Mouse (Mus musculus) intestine, embryonic 14.5 days (tissue): ENCODE results near the gene Ascc3. TPM values are rescaled to one million over a fixed set of nuclear protein-coding genes. Genes with fewer than 3 reads are reported as not detected.
A peak's percentile ranks its signal among the peaks of the same experiment; 100 is the strongest.

Experiments
- ATAC-seq: fragments of 200-750 bp; cut with Nextera tagmentation; replicated peaks from 2 replicates; pipeline ENCODE4 v1.8.0; 2017; ENCODE audit warnings: low read depth, moderate number of reproducible peaks, moderate TSS enrichment, moderate library complexity; ENCODE audit not compliant: low FRiP score, low TSS enrichment
- DNase-seq: peaks from one replicate; pipeline ENCODE4 v3.0.0-alpha.2; 2018; ENCODE audit warnings: low spot score
- H3K27ac ChIP-seq: fragments of 300-500 bp; sonication (generic); 2 replicates; pipeline ENCODE4 v1.5.1; 2014; ENCODE audit warnings: low read depth, mild to moderate bottlenecking, control low read depth
- H3K27me3 ChIP-seq: fragments of 300-500 bp; sonication (generic); replicated peaks from 2 replicates; pipeline ENCODE4 v1.6.1; 2014; ENCODE audit warnings: low read length, control low read depth; ENCODE audit not compliant: control insufficient read depth, insufficient read depth
- H3K36me3 ChIP-seq: fragments of 300-500 bp; sonication (generic); 2 replicates; pipeline ENCODE4 v1.6.1; 2014; ENCODE audit warnings: low read length, control low read depth; ENCODE audit not compliant: control insufficient read depth, insufficient read depth
- H3K4me1 ChIP-seq: fragments of 300-500 bp; sonication (generic); replicated peaks from 2 replicates; pipeline ENCODE4 v1.6.1; 2014; ENCODE audit warnings: low read length, control low read depth, mixed read lengths; ENCODE audit not compliant: control insufficient read depth, insufficient read depth
- H3K4me2 ChIP-seq: fragments of 300-500 bp; sonication (generic); 2 replicates; pipeline ENCODE4 v1.6.1; 2014; ENCODE audit warnings: low read length
- H3K4me3 ChIP-seq: fragments of 300-500 bp; sonication (generic); 2 replicates; pipeline ENCODE4 v1.5.1; 2014; ENCODE audit warnings: low read depth, low read length, control low read depth, mixed read lengths
- H3K9ac ChIP-seq: fragments of 300-500 bp; sonication (generic); 2 replicates; pipeline ENCODE4 v1.6.1; 2014; ENCODE audit warnings: mild to moderate bottlenecking, low read length
- H3K9me3 ChIP-seq: fragments of 300-500 bp; sonication (generic); 2 replicates; pipeline ENCODE4 v1.6.1; 2016; ENCODE audit warnings: low read length, control low read depth; ENCODE audit not compliant: control insufficient read depth
- WGBS: fragments of 180-500 bp; shearing (Covaris S2); extraction: QIAGEN DNeasy Blood & Tissue Kit; methylation state at CpG from one replicate; pipeline ENCODE4 v1.1.7; 2014; 5-methylcytosine and 5-hydroxymethylcytosine counted together
- polyA plus RNA-seq: library from polyadenylated mRNA; unstranded; fragments of >200 nt; fragmentation: Nextera tagmentation; extraction: Ambion mirVana; gene quantifications from 2 replicates; pipeline ENCODE4 v1.2.1, GENCODE M21; 2014

Gene Ascc3
- polyA plus RNA-seq, 1 experiment from 2014 or later, result 26.4 TPM

DNA sequence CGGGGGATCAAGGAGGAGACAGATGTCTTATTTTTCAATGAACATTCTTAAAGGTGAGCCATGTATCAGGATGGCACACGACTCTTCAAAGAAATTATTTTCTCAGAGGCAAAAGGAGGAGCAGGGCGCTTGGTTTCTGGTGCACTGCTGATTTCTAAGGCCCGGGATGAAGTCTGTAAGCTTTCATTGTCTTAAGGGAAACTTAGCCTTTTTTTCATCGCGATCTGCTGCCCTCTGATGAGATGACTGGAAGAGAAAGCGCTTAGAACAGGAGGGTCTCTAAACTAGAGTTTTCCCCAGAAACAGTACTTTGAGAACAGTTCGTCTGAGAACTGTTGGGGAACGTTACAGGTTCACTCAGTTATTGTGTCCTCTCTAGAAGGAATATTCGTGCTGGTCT is 301.1 kb downstream of the Ascc3 start:
- DNase-seq, result no peak
- H3K27ac ChIP-seq, result no peak overlapping the region
- 2% methylated on average over 10 of the region's 10 CpGs for WGBS
- H3K9me3 ChIP-seq, result no peaks in the 10 kb centered on the region
- H3K4me1 ChIP-seq, result 0 out of 2 replicates have a peak, but pooled peaks cover 4% of the 10 kb centered on the region
- H3K27me3 ChIP-seq, result peaks cover 100% of the 10 kb centered on the region
- H3K9ac ChIP-seq, result no peak overlapping the region
- no peaks in the 10 kb centered on the region for H3K36me3 ChIP-seq
- no peak for ATAC-seq
- H3K4me2 ChIP-seq, result no peak overlapping the region
- no peak overlapping the region for H3K4me3 ChIP-seq

DNA sequence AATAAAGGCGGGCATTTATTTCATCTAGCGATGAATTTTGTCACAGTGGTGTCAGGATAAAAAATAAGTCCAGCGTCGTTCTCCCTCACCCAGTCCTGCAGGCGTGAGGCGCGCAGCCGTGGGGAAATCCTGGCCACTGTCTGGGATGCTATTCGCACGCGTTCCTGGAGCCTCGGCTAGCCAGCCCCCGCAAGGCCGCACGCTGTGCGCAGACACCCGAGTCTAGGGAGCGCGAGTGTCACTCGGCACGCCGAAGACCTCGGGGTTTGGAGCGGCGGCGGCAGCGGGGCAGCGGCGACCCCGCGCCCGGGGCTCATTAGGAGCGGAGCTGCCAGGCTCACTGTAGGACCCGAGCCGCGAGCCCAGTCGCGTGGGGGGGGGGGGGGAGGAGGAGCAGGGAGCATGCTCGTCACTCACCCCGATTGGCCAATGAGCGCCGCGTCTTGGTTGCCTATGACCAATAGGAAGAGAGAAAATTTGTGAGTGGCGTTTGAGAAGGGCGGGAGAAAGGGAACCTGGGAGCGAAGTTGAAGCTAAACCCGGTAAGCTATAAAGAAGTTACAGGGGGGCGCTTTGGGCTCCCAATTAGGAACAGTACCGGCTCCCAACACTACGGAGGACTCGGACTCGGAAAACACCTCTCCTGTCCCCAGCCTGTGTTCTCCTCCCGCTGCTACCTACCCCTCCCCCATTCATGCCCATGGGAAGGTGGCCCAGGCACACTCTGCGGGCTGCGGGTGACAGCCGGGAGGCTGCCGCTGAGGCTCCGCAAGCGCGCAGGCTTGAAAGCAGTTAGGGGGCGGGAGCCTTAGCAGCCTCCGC is 301.9 kb downstream of the Ascc3 start, which contains the start of gene Sim1:
Sim1 (plus strand) TSS at position 585 of the 822 bp plus-strand sequence.
- WGBS, result under 1% methylated on average over 59 of the region's 62 CpGs
- peaks cover 100% of the 10 kb centered on the region for H3K27me3 ChIP-seq
- no peak within 1 kb of the TSS for H3K27ac ChIP-seq

DNA sequence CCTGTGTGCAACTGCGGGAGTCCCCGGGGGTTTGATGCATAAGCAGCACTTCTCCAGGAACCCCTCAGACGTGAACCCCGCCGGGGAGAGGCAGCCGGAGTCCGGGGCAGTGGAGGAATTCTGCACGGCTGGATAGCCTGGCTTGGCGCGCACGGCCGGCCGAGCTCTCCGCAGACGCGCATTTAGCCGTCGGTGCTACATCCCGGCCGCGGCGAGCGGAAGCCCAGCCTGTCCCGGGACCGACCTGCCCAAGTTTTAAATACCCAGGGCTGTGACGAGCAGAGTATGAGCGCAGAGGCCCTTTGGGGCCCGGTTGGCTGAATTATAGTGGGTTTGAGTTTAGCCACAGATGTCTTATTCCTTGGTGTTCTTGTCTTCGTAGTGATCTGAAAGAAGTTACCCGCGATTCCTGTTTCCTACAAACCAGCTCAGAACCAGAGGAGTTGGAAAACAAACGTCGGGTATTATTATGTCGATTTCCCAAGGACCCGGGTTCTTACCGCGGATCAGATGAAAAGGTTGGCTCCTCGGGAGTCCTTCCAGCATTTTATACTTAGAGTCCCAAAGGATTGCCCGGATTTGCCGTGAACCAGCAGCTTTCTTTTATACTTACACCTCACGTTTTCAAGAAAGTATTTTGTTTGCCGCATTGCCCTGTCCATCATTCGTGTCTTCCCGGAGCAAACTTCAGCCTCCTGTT is 302.8 kb downstream of the Ascc3 start:
- Histone ChIP-seq H3K9me3 (no peaks in the 10 kb centered on the region), H3K4me3 (peak overlapping the region; percentile 39), H3K4me2 (peak overlapping the region; percentile 64), H3K27ac (no peak overlapping the region), H3K9ac (no peak overlapping the region), H3K4me1 (0 out of 2 replicates have a peak, but pooled peaks cover 4% of the 10 kb centered on the region), H3K27me3 (peaks cover 100% of the 10 kb centered on the region), H3K36me3 (no peaks in the 10 kb centered on the region)
- DNase-seq (peak; percentile 80), ATAC-seq (peak; percentile 38; the same call in 1 of the 2 replicates)
- 1% methylated on average over 44 of the region's 44 CpGs for WGBS

More for the DNA sequence above, 301.9 kb downstream of the Ascc3 start, which contains the start of gene Sim1:
- Histone ChIP-seq H3K4me3 (peak within 1 kb of the TSS; percentile 39), H3K4me2 (peak within 1 kb of the TSS; percentile 64), H3K36me3 (no peaks in the 10 kb centered on the region), H3K9me3 (no peaks in the 10 kb centered on the region), H3K9ac (no peak within 1 kb of the TSS), H3K4me1 (0 out of 2 replicates have a peak, but pooled peaks cover 4% of the 10 kb centered on the region)
- peak; percentile 88 for DNase-seq
- ATAC-seq, result peak; percentile 93

DNA sequence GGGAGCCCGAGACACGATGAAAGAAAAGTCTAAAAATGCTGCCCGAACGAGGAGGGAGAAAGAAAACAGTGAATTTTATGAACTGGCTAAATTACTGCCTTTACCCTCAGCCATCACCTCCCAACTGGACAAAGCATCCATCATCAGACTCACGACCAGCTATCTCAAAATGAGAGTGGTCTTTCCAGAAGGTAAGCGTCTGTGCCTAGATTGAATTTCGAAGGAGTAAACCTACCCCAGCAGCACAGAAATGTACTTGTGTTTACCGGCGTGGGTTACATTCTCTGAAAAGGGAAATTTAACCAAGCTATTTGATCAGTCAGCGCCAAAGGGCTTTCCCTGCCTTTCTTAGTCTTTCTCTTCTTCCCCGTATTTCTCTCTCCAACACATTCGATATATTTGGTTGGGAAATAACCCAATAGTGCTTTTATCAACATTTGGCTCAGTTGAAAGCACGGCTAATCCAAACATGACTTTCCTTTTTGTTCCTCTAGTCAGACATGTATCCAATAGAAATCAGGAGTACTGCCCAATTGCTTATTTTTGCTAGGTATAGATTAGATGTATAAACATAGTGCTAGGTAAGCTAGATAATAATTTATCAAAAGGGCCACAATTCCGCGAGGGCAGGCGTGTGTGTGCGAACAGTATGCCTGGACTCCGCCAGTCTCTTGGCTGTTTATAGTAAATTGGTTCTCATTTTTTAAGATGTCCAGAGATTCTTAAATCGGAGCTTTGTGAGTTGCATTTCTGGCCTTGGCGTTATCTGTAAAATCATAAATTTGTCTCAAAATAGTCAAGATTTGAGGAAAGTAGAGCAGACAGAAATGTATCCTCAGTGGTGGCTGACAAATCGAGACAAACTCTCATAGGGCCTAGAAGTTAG is 303.7 kb downstream of the Ascc3 start:
- Histone ChIP-seq H3K4me2 (no peak overlapping the region), H3K4me3 (no peak overlapping the region), H3K4me1 (0 out of 2 replicates have a peak, but pooled peaks cover 4% of the 10 kb centered on the region), H3K27ac (no peak overlapping the region), H3K9ac (no peak overlapping the region), H3K27me3 (peaks cover 100% of the 10 kb centered on the region), H3K36me3 (no peaks in the 10 kb centered on the region), H3K9me3 (no peaks in the 10 kb centered on the region)
- DNase-seq (peak; percentile 78), ATAC-seq (no peak)
- WGBS, result 5% methylated on average over 21 of the region's 21 CpGs

DNA sequence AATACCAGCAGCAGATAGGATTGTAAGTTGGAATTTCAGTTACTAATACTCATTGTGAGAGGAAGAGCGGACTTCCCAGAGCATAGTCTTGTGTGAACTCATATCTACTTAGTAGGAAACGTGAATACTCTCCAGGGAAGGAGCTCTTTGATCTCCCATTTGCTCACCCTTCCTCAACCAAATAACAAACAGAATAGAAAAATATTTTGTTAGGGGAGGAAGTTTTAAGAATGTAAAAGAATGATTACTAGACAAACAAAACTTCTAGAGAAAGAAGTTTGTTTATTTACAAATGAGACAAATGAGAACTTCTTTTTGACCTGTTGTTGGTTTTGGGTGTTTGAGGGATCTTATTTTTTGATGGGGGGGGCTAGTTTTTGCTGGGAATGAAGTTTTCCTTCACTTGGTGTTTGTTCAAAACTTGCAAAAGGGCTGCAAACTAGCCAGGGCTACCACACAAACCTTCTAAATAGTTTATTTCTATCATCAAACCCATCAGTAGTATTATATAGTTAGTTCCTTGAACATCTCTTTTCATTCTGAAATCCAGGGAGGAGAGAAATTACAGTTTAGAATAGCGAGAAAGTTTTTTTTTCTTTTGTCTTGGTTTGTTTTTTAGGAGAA is 304.4 kb downstream of the Ascc3 start:
- H3K4me1 ChIP-seq, result 0 out of 2 replicates have a peak, but pooled peaks cover 4% of the 10 kb centered on the region
- DNase-seq (no peak), ATAC-seq (no peak)
- H3K9ac ChIP-seq, result no peak overlapping the region
- peaks cover 100% of the 10 kb centered on the region for H3K27me3 ChIP-seq
- H3K4me3 ChIP-seq, result no peak overlapping the region
- 9% methylated on average over 3 of the region's 3 CpGs for WGBS
- no peaks in the 10 kb centered on the region for H3K36me3 ChIP-seq
- no peak overlapping the region for H3K4me2 ChIP-seq
- H3K27ac ChIP-seq, result no peak overlapping the region
- no peaks in the 10 kb centered on the region for H3K9me3 ChIP-seq

DNA sequence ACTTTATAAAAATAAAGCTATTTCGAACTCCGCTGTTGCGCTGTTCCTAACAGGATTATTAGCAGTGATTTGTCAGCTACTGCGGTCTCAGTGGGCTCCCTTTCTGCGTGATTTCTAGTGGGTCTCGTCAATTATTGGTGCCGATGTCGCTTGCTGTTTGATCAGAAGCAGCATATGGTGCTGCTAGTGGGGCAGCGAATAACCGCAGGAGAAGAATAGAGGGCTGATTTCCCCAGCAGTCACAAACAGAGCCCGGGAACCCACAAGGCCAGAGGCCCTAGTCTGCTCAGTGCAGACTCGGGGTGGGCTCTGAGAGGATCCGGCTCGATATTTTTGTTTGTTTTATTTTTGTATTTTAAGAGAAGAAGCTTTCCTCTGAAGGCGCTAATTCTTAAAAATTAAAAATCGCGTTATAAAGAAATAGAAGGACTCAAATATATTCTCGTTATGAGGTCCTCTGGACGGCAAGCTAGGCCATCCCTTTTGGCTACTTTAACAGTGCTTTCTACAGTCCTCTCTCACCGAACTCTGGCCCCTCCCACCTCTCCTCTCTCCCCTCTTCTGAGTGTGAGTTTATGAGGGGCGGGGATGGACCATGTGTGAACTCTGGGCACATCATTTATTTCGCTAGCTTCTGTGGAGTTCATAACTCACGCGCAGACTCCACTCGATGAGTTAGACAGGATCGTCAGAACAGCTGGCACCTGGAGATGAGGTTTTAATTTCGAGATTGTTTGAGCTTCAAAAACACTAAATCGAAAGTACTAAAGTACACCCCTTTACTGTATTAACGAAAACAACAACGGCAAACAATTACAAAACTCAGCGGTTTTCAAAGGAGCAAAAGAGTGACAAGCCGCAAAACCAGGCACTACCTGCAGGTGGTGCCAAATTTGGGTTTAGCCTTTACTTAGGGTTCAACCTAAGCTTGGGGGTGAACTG is 305.3 kb downstream of the Ascc3 start:
- no peaks in the 10 kb centered on the region for H3K36me3 ChIP-seq
- H3K9me3 ChIP-seq, result no peaks in the 10 kb centered on the region
- ATAC-seq (no peak), DNase-seq (peak; percentile 76)
- H3K27me3 ChIP-seq, result peaks cover 100% of the 10 kb centered on the region
- 0 out of 2 replicates have a peak, but pooled peaks cover 4% of the 10 kb centered on the region for H3K4me1 ChIP-seq
- WGBS, result 3% methylated on average over 32 of the region's 32 CpGs
- H3K4me3 ChIP-seq, result no peak overlapping the region
- no peak overlapping the region for H3K9ac ChIP-seq
- no peak overlapping the region for H3K27ac ChIP-seq
- H3K4me2 ChIP-seq, result no peak overlapping the region

DNA sequence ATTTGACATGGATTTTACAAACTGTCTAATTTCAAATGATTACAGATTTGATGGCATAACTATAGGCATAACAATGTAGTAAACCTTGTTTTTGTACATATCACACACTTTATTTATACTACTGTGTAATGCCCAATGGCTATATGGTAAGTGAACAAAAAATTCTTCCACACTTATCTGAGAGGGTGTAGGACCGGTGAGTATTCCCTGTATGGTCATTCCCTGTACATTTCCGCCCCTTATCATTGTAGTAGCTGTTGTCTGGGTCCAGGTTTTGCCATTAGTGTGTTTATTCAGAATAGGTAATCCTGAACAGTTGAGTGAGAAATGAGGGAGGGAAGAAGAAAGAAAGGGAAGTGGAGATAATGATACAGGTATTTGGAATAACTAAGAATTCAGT is 306.2 kb downstream of the Ascc3 start:
- no peak for DNase-seq

More for the DNA sequence above, 306.2 kb downstream of the Ascc3 start:
- H3K4me1 ChIP-seq, result 0 out of 2 replicates have a peak, but pooled peaks cover 4% of the 10 kb centered on the region
- H3K27ac ChIP-seq, result no peak overlapping the region
- no peak overlapping the region for H3K9ac ChIP-seq
- H3K4me2 ChIP-seq, result no peak overlapping the region
- 25% methylated on average over 2 of the region's 2 CpGs for WGBS
- no peaks in the 10 kb centered on the region for H3K36me3 ChIP-seq
- H3K4me3 ChIP-seq, result no peak overlapping the region
- H3K27me3 ChIP-seq, result peaks cover 100% of the 10 kb centered on the region
- H3K9me3 ChIP-seq, result no peaks in the 10 kb centered on the region
- no peak for ATAC-seq
